Mouse (Mus musculus) granulocyte monocyte progenitor cell, adult 5-6 weeks (primary cell): Measurements from ENCODE around the gene Larp1. TPM values are rescaled to one million over a fixed set of nuclear protein-coding genes. Genes with fewer than 3 reads are reported as not detected.
A peak's percentile ranks its signal among the peaks of the same experiment; 100 is the strongest.
"Not testable (repeated sequence)": the region's sequence is repeated elsewhere in the genome, so short reads cannot be mapped to it uniquely, and the experiment has no call there.

Source experiments
- ATAC-seq: replicated peaks from 2 replicates; pipeline ENCODE4 v1.8.0; 2016; ENCODE audit warnings: mild to moderate bottlenecking, moderate TSS enrichment, inconsistent platforms; ENCODE audit not compliant: poor library complexity, severe bottlenecking
- total RNA-seq, 2 experiments: library from RNA; stranded (forward) in 1 of 2; stranded (reverse) in 1 of 2; fragments of 200-712, 200-1000 nt in 1 of 2; fragments of >200 nt in 1 of 2; fragmentation: Nextera tagmentation in 1 of 2; gene quantifications; 2 replicates each; pipeline ENCODE4 v1.2.3; 2014 to 2017

The Larp1 gene
- total RNA-seq, 2 experiments from 2014 or later: 70.4 to 140 TPM

DNA sequence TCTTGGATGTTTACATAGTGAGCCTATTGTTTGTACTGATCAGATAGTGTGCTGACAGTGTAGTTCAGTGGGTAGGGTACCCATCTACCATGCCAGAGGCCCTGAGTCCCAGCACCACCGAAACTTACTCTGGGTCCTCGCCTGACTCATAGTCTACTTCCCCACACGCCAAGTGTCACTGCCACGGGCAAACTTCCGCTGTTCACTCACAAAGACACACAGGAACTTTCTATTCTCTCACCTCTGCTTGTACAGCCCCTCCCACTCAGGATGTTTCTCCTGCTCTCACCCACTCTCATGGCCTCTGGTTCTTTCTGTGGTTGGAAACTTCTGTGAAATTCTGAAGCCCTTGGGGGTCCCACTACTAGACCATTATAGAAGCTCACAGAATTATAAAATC lies 87.3 kb downstream of the Larp1 start:
- peak; percentile 63 for ATAC-seq

DNA sequence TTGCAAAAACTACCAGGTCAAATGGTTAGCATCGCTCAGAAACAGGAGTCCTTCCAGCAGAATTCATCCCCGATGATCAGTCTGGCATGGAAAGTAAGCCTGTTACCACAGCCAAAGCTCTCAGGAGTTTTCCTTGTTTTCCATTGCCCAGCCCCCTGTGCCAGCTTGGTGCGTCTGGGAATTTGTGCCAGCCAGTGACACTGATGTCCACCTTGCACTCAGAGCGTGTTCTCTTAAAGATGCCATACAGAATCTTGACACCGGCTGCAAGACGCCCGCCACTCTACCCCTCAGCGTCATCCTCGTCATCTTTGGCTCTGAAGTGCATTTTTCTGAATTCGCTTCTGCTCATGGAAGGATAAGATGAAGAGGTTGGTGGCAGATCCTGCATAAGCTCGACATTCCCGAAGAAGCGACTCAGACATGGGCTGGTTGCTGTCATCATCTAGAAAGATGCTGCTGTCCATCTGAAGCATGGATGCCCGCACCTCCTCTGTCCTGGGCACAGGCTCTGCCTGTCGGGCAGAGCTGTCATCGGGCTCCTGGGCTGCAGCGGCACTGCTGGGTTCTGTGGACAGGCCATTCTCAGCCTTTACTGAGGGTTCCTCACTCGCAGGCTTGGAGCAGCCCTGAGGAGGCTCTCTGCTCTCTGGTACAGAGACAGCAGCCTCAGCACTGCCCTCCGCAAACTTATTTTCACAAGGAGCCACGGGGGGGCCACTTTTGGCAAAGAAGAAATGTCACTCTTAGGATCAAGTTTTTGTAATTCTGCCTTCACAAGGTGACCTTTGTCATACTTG lies 88.2 kb downstream of the Larp1 start:
- ATAC-seq: no peak

DNA sequence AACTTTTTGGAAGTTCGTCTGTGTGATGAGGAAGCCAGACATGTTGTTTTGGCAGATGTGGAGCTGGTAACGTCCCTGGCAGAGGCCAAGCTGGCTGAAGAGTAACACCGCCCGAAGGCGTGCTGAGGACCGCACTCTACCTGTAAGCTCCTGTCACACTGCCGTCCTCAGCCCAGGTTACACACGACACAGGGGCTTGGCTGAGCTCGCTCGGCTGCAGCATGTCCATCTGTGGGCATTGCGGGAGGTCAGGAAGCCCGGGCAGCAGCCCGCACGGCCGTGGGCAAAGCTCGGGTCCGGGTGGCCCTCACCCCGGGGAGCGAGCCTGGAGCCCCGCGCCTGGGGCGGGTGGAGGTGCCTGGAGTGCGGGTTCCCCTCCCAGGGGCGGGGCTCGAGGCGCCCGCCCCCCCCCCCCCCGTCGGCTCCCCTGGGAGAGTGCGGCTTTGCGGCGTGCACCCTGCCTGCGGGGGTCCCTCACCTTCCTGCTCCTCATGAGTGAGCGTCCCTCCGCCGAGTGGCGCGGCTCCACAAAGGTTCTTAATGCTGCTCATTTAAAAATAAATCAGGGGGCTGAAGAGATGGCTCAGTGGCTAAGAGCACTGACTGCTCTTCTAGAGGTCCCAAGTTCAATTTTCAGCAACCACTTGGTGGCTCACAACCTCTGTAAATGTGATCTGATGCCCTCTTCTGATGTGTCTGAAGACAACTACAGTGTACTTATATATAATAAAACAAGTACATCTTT lies 88.9 kb downstream of the Larp1 start:
- ATAC-seq: peak; percentile 55

DNA sequence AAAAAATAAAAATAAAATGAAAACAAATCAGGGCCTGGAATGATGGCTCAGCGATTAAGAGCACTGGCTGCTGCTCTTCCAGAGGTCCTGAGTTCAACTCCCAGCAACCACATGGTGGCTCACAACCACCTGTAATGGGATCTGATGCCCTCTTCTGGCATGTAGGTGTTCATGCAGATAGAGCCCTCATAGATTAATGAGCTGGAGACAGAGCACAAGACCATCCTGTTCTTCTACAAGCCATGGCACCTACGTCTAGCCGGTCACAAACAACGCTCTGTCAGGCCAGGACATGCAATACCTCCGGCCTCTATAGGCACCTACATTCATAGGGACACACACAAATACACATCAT lies 89.5 kb downstream of the Larp1 start:
- not testable (repeated sequence) for ATAC-seq

DNA sequence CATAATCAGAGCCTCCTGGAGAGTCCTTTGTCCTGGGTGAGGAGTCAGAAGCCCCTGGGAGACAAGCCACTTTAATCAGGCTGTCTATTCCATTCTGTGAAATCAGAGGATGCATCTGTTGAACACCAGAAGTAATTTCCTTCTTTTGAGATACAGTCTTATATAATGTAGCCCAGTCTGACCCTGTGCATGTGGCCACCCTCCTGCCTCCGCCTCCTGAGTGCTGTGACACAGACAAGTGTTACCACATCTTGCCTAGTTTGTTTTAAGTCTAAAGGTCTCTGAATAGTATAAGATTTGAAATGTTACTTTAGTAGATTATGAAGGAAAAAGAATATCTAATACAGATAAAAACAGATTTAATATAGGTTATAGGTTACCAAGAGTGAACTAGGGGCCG lies 91.1 kb downstream of the Larp1 start:
- ATAC-seq: no peak

DNA sequence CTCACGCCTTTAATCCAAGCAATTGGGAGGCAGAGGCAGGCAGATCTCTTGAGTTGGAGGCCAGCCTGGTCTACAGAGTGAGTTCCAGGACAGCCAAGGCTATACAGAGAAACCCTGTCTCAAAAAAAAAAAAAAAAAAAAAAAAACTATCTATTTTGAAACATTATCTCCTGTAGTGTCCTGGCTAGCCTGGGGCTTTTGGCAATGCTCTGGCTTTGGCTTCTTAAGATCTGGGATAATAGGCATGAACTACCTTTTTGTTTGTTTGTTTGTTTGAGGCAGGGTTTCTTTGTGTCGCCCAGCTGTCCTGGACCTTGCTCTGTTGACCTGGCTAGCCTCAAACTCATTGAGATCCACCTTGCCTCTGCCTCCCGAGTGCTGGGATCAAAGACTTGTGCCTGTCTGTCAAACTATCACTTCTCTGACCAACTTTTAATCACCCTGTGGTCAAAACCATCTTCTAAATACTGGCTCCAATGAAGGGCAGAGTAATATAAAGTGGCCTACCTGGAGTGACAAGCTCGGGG lies 92.4 kb downstream of the Larp1 start:
- ATAC-seq: no peak

DNA sequence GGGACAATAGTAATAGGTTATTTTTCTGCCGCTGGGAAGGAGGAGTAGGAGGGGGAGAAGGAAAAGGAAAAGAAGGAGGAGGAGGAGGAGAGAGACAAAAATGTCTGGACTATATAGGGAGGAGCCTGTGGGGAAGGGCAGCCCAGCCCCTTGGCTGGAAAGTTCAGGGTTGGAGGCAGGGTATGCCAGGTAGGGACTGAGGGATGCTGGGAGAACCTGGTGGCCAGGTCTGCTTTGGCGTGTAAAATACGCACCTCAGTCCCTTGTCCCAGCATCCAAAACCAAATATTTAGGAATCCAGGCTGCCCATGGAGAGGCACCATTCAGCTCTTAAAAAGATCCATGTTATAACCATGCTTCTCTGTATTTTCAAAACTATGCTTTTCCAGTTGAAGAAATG lies 93.3 kb downstream of the Larp1 start:
- no peak for ATAC-seq

DNA sequence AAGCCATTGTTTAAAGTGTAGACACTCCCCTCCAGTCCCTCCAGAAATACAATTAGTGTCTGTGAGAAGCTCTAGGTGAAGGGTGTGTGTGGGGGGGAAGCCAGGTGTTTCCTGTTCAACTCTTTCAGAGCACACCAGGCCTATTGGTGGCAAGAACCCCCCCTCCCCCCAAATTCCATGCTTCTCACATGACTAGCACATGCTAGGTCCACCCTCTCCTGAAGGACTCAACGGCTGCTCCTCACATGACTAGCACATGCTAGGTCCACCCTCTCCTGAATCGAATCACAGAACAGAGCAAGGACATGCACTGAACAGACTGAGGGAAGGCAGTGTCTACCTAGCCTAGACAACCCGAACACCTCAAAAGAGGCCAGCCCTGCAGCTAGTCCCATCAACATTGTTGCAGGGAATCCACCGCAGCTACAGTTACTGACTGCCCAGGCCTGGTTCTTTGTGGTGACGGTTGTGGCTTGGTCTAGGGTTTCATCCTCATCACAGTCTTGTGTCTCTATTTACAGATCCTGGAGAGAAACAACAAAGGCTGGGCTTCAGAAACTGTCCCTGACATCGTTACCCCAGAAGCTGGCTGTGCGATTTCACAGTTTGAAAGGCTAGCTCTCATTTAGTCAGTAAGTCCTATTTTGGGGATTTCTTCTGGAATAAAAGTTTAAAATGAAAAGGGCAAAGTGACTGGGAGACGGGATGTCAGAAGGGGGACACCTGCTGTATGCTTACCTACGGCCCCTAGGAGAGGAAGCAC lies 93.9 kb downstream of the Larp1 start:
- 0 out of 2 replicates have a peak, but pooled peaks have one; percentile 2 for ATAC-seq

DNA sequence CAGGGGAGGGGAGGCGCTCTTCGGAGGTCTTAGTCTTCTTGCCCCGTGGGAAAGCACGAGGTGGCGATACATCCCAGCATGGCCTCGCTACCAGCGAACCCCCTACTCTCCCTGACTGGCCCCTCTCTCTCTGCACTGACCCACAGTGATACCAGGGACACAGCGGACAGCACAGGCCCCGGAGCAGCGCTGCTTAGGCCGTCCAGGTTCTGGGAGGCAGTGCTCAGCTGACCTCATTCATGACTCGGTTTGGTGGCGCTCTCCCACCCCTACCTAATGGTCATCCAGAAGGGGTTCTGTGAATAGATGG lies 94.4 kb downstream of the Larp1 start:
- ATAC-seq: no peak

DNA sequence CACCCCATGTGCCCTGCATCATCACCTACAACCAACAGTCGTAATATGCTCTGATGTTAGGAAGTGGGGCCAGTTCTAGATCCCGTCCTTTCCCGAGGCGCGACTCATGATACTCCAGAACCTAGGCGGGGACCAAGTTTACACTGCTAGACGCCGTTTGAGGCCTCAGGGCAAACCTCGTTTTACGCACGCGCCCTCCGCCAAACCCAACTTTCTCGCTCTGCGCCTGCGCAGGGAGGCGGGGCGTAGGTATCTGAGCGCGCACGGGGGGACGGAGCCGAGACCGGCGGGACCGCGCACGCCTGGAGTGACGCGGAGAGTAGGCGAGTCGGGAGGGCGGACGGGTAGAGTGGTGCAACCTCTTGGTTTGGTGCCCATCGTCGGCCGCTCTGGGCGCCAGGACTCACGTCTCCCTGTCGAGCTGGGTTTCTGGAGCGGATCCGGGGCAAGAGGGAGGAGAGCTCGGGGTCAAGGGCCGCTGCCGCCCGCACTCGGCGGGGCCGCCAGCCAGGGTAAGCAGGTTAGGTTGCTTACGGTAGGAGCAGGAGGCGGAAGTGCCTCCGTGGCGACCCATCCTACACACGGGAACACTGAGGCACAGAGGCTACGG lies 94.9 kb downstream of the Larp1 start, which contains the start of gene Cnot8:
Gene Cnot8 (plus strand): TSS at position 457 of the 610 bp plus-strand sequence.
- peak; percentile 83 for ATAC-seq

DNA sequence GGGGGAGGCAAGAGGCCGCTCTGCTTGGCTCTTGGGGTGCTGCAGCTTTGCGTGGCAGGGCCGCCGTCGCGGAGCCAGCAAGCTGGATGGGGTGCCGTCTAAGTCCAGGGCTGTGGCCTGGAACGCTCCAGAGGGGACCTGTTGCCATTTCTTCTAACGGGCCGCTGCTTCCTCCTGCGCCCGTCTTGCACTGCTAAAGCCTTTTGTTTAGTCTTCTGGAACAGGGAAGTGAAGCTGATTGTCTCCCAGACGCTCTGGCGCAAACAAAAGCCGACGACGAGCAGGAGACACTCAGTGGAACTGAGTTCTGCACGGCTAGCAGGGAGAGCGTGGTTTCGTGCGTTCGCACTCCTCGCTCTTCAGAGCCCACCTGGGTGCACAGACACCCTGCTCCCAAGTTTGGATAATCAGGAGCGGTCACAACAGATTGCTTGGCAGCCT lies 95.5 kb downstream of the Larp1 start:
- ATAC-seq: peak; percentile 60

DNA sequence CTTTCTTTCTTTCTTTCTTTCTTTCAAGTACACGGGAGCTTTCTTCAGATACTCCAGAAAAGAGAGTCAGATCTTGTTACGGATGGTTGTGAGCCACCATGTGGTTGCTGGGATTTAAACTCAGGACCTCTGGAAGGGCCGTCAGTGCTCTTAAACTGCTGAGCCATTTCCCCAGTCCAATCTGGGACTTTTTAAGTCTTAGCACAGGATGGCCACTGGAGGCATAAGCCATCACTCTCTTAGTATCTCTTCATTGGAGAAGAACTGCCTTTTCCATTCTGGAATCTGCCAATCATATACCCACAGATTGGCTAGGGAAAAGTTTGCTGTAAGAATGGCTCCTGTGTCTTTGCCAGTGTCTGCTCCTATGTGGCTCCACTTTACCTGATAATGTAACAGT lies 98.1 kb downstream of the Larp1 start:
- ATAC-seq: no peak

DNA sequence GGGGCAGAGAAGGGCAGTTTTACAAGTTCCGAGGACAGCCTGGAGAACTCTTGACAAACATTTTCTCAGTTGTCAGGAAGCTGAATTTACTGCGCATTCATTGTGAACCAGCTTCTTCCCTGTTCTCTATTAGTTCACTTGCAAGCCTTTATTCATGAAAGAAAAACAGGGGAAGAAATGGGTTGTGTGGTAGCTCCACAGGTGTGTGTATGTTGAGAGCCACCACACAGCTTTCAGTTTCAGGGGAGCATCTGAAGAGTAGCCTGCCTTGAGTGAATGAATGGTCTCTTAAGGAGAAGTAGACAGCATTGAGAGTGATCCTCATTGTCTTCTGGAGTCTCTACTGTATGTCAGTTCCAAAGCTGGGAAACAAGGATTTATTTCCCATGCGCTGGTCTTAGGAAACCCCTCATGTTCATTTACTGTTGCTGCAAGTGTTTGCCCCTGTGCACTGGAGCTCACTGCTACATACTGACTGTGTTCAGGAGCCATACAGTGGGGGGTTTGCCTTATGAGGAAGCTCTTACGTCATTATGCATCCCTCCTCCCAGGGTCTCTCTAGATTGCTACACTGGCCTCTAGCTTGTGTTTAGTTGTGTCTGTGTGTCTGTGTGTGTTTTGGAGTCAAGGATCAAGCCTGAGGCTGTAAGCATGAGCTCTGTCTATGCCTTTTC lies 98.9 kb downstream of the Larp1 start:
- ATAC-seq: peak; percentile 20; the same call in 1 of the 2 replicates

Other genes with a start within 250 kb of the Larp1 start
- 9.7 and 14.0 TPM in 2 replicates for gene Sap30l, start 207.4 kb upstream of the Larp1 start, total RNA-seq (2014; fragmentation: Nextera tagmentation)
- gene Sap30l, start 207.4 kb upstream of the Larp1 start, total RNA-seq (2017): 13.3 and 21.9 TPM in 2 replicates
- not detected in 2 replicates for gene Hand1, start 176.2 kb upstream of the Larp1 start, total RNA-seq (2014; fragmentation: Nextera tagmentation)
- gene Hand1, start 176.2 kb upstream of the Larp1 start, total RNA-seq (2017): not detected in 2 replicates
- not detected in 2 replicates for gene Gm12248, start 84.1 kb downstream of the Larp1 start, total RNA-seq (2014; fragmentation: Nextera tagmentation)
- gene Gm12248, start 84.1 kb downstream of the Larp1 start, total RNA-seq (2017): 0.21 TPM in 1 of 2 replicates, not detected in the other
- 79.5 and 85.5 TPM in 2 replicates for gene Cnot8, start 95.1 kb downstream of the Larp1 start, total RNA-seq (2014; fragmentation: Nextera tagmentation)
- gene Cnot8, start 95.1 kb downstream of the Larp1 start, total RNA-seq (2017): 117 and 126 TPM in 2 replicates
- gene Gemin5, start 159.5 kb downstream of the Larp1 start, total RNA-seq (2014; fragmentation: Nextera tagmentation): 23.7 and 26.5 TPM in 2 replicates
- 29.6 and 31.4 TPM in 2 replicates for gene Gemin5, start 159.5 kb downstream of the Larp1 start, total RNA-seq (2017)
- 77.4 and 92.5 TPM in 2 replicates for gene Mrpl22, start 162.6 kb downstream of the Larp1 start, total RNA-seq (2014; fragmentation: Nextera tagmentation)
- 58.4 and 65.0 TPM in 2 replicates for gene Mrpl22, start 162.6 kb downstream of the Larp1 start, total RNA-seq (2017)
- gene Igtp, start 190.5 kb downstream of the Larp1 start, total RNA-seq (2014; fragmentation: Nextera tagmentation): 8.5 and 9.6 TPM in 2 replicates
- 8.7 and 11.8 TPM in 2 replicates for gene Igtp, start 190.5 kb downstream of the Larp1 start, total RNA-seq (2017)
- 5.2 and 5.4 TPM in 2 replicates for gene Irgm2, start 190.6 kb downstream of the Larp1 start, total RNA-seq (2014; fragmentation: Nextera tagmentation)
- gene Irgm2, start 190.6 kb downstream of the Larp1 start, total RNA-seq (2017): 4.2 and 6.3 TPM in 2 replicates